Mouse (Mus musculus) lung, postnatal 14 days (tissue): Measurements from ENCODE around the gene Agap1.

ENCODE experiments used
- DNase-seq: peaks from one replicate; pipeline ENCODE4 v3.0.0; 2021

Agap1 gene

GRCm38 (mm10) chr1:89454196-89455123, at the start of gene Agap1:
TSS of gene Agap1 (plus strand) at chr1:89454806.
- peak; percentile 96 for DNase-seq

- DNase-seq, result no peak
These were observed 48.6 kb upstream of the Agap1 start for GRCm38 (mm10) chr1:89405991-89406390.

- DNase-seq, result no peak
These were observed 46.6 kb upstream of the Agap1 start for GRCm38 (mm10) chr1:89407986-89408385.

GRCm38 (mm10) chr1:89413122-89413521, 41.5 kb upstream of the Agap1 start:
- peak; percentile 68 for DNase-seq

- DNase-seq, result no peak
These were observed 40.0 kb upstream of the Agap1 start for GRCm38 (mm10) chr1:89414563-89414962.

GRCm38 (mm10) chr1:89416929-89417328, 37.7 kb upstream of the Agap1 start:
- DNase-seq, result no peak

- no peak for DNase-seq
These were observed 34.0 kb upstream of the Agap1 start for GRCm38 (mm10) chr1:89420642-89421041.

- DNase-seq, result peak; percentile 30
These were observed 33.2 kb upstream of the Agap1 start for GRCm38 (mm10) chr1:89421401-89421800.

GRCm38 (mm10) chr1:89424563-89424962, 30.0 kb upstream of the Agap1 start:
- peak; percentile 54 for DNase-seq

GRCm38 (mm10) chr1:89426137-89426536, 28.5 kb upstream of the Agap1 start:
- no peak for DNase-seq

- no peak for DNase-seq
These were observed 25.9 kb upstream of the Agap1 start for GRCm38 (mm10) chr1:89428671-89429070.

GRCm38 (mm10) chr1:89429946-89430640, 24.5 kb upstream of the Agap1 start:
- no peak for DNase-seq

GRCm38 (mm10) chr1:89439351-89439750, 15.3 kb upstream of the Agap1 start:
- no peak for DNase-seq

GRCm38 (mm10) chr1:89441236-89441897, 13.2 kb upstream of the Agap1 start:
- no peak for DNase-seq

GRCm38 (mm10) chr1:89443512-89443911, 11.1 kb upstream of the Agap1 start:
- DNase-seq, result no peak

GRCm38 (mm10) chr1:89444014-89444413, 10.6 kb upstream of the Agap1 start:
- DNase-seq, result no peak

GRCm38 (mm10) chr1:89450139-89450538, 4.5 kb upstream of the Agap1 start:
- DNase-seq, result no peak

GRCm38 (mm10) chr1:89452138-89452537, 2.5 kb upstream of the Agap1 start:
- DNase-seq, result no peak

- no peak for DNase-seq
These were observed 940 bp upstream of the Agap1 start for GRCm38 (mm10) chr1:89453666-89454065.

- peak; percentile 49 for DNase-seq
These were observed 950 bp downstream of the Agap1 start for GRCm38 (mm10) chr1:89455421-89456091.

- no peak for DNase-seq
These were observed 1.9 kb downstream of the Agap1 start for GRCm38 (mm10) chr1:89456456-89456855.

- no peak for DNase-seq
These were observed 2.8 kb downstream of the Agap1 start for GRCm38 (mm10) chr1:89457126-89458031.
